Mouse (Mus musculus) heart, adult 18-20 months (tissue): ENCODE data around the gene Yars2. TPM values are rescaled to one million over a fixed set of nuclear protein-coding genes. Genes with fewer than 3 reads are reported as not detected.
A peak's percentile ranks its signal among the peaks of the same experiment; 100 is the strongest.
"Not testable (repeated sequence)": the region's sequence is repeated elsewhere in the genome, so short reads cannot be mapped to it uniquely, and the experiment has no call there.

Experiments
- DNase-seq, 2 experiments: peaks; one replicate each; pipeline ENCODE4 v3.0.0; 2021 to 2022; ENCODE audit warnings: mixed read lengths in 1 of 2
- long read RNA-seq, 2 experiments: library from polyadenylated mRNA; stranded (forward); transcript quantifications; one replicate each; pipeline ENCODE4 v2.0.0; 2021
- total RNA-seq, 2 experiments: library from RNA; stranded (reverse); gene quantifications; 2 replicates each; pipeline ENCODE4 v1.2.3; 2021

The Yars2 gene
- 10 to 100 TPM; 38.7 to 44.5 TPM for total RNA-seq
- long read RNA-seq, experiment 1, transcript Yars2-203 (5 exons, 1,528 nt): minor isoform, 20 of 54 reads
- long read RNA-seq, experiment 1, transcript Yars2-201 (5 exons, 1,574 nt): major isoform, 28 of 54 reads
- long read RNA-seq, experiment 1, partial matches to known transcripts: 2 of 54 reads
- long read RNA-seq, experiment 1, other reads (novel, unspliced or antisense): 4 of 54 reads
- long read RNA-seq, experiment 2, transcript Yars2-201 (5 exons, 1,574 nt): major isoform, 26 of 35 reads
- long read RNA-seq, experiment 2, transcript Yars2-203 (5 exons, 1,528 nt): minor isoform, 7 of 35 reads
- long read RNA-seq, experiment 2, partial matches to known transcripts: 0 of 35 reads
- long read RNA-seq, experiment 2, other reads (novel, unspliced or antisense): 2 of 35 reads

- DNase-seq: peak; percentile 93 to 95
These were observed at the start of gene Yars2 for GRCm38 (mm10) chr16:16302369-16303137. Yars2 (plus strand) TSS chr16:16302965.

- DNase-seq: peak; percentile 66 to 84
These were observed 49.3 kb upstream of the Yars2 start for GRCm38 (mm10) chr16:16253326-16254074.

GRCm38 (mm10) chr16:16255217-16255616 is 47.5 kb upstream of the Yars2 start:
- no peak for DNase-seq

- DNase-seq: no peak
These were observed 46.9 kb upstream of the Yars2 start for GRCm38 (mm10) chr16:16255874-16256273.

GRCm38 (mm10) chr16:16256672-16257071 is 46.1 kb upstream of the Yars2 start:
- DNase-seq: peak; percentile 52 to 85

GRCm38 (mm10) chr16:16260882-16261281 is 41.9 kb upstream of the Yars2 start:
- no peak for DNase-seq

GRCm38 (mm10) chr16:16261481-16261880 is 41.3 kb upstream of the Yars2 start:
- no peak for DNase-seq

GRCm38 (mm10) chr16:16262436-16262835 is 40.3 kb upstream of the Yars2 start:
- DNase-seq: no peak

GRCm38 (mm10) chr16:16272978-16273377 is 29.8 kb upstream of the Yars2 start:
- no peak for DNase-seq

GRCm38 (mm10) chr16:16273752-16274151 is 29.0 kb upstream of the Yars2 start:
- DNase-seq: no peak

GRCm38 (mm10) chr16:16303138-16303827 is 518 bp downstream of the Yars2 start:
- DNase-seq: peak; percentile 39 to 46

- DNase-seq: no peak
These were observed 1.1 kb downstream of the Yars2 start for GRCm38 (mm10) chr16:16303888-16304287.

GRCm38 (mm10) chr16:16311319-16311718 is 8.6 kb downstream of the Yars2 start:
- DNase-seq: no peak

- no peak for DNase-seq
These were observed 23.1 kb downstream of the Yars2 start for GRCm38 (mm10) chr16:16325775-16326336.

GRCm38 (mm10) chr16:16346420-16346819 is 43.7 kb downstream of the Yars2 start:
- DNase-seq: no peak

GRCm38 (mm10) chr16:16357908-16358307 is 55.1 kb downstream of the Yars2 start:
- DNase-seq: peak in 1 of 2 experiments; percentile 8

GRCm38 (mm10) chr16:16358481-16359100 is 55.8 kb downstream of the Yars2 start, which contains the start of gene Dnm1l:
Dnm1l (minus strand) TSS chr16:16358959.
- DNase-seq: peak; percentile 95

- not testable (repeated sequence) for DNase-seq
These were observed 56.3 kb downstream of the Yars2 start for GRCm38 (mm10) chr16:16359101-16359482.
